Mouse (Mus musculus) thymus, postnatal 0 days (tissue): Measurements from ENCODE around the gene Aox3. TPM values are rescaled to one million over a fixed set of nuclear protein-coding genes. Genes with fewer than 3 reads are reported as not detected.

ENCODE experiments used
- polyA plus RNA-seq: library from polyadenylated mRNA; unstranded; fragments of >200 nt; fragmentation: Nextera tagmentation; extraction: Ambion mirVana; gene quantifications from 2 replicates; pipeline ENCODE4 v1.2.1, GENCODE M21; 2015

The Aox3 gene
- polyA plus RNA-seq, 1 experiment from 2014 or later, result 0.30 TPM

Other genes with a start within 250 kb of the Aox3 start
- gene Sgo2a, start 117.2 kb upstream of the Aox3 start, polyA plus RNA-seq, result 16.9 and 18.6 TPM in 2 replicates
- gene Kctd18, start 94.2 kb upstream of the Aox3 start, polyA plus RNA-seq, result 18.3 and 20.1 TPM in 2 replicates
- gene Aox1, start 83.2 kb upstream of the Aox3 start, polyA plus RNA-seq, result 0.51 and 0.57 TPM in 2 replicates
- 0.91 and 1.2 TPM in 2 replicates for gene Aox4, start 97.3 kb downstream of the Aox3 start, polyA plus RNA-seq
- 0.14 and 0.21 TPM in 2 replicates for gene Aox2, start 165.2 kb downstream of the Aox3 start, polyA plus RNA-seq